Mouse (Mus musculus) liver, embryonic 14.5 days (tissue): ENCODE results near the gene Insc. TPM values are rescaled to one million over a fixed set of nuclear protein-coding genes. Genes with fewer than 3 reads are reported as not detected.
"Not testable (repeated sequence)": the region's sequence is repeated elsewhere in the genome, so short reads cannot be mapped to it uniquely, and the experiment has no call there.

Source experiments
- ATAC-seq: fragments of 200-750 bp; cut with Nextera tagmentation; 2 replicates; pipeline ENCODE4 v1.8.0; 2017; ENCODE audit warnings: moderate number of reproducible peaks, mild to moderate bottlenecking, moderate library complexity; ENCODE audit not compliant: insufficient read depth
- DNase-seq, 3 experiments: peaks; one replicate each; pipeline ENCODE4 v3.0.0-alpha.2; 2012 to 2013; ENCODE audit warnings: low read depth in 3 of 3, low spot score in 3 of 3
- H3K27ac ChIP-seq: fragments of 300-500 bp; sonication (generic); 2 replicates; pipeline ENCODE4 v1.5.1; 2014; ENCODE audit warnings: moderate library complexity, mild to moderate bottlenecking, control low read depth, inconsistent platforms
- H3K27me3 ChIP-seq: fragments of 300-500 bp; sonication (generic); 2 replicates; pipeline ENCODE4 v1.6.1; 2014; ENCODE audit warnings: mild to moderate bottlenecking, low read length, moderate library complexity; ENCODE audit not compliant: control insufficient read depth, insufficient read depth
- H3K36me3 ChIP-seq: fragments of 300-500 bp; sonication (generic); replicated peaks from 2 replicates; pipeline ENCODE4 v1.6.1; 2014; ENCODE audit warnings: low read depth; ENCODE audit not compliant: control insufficient read depth, insufficient read depth
- H3K4me1 ChIP-seq, 2 experiments: fragments of 200-500 bp in 1 of 2; fragments of 300-500 bp in 1 of 2; sonication (generic) in 1 of 2; replicated peaks; 2 replicates each; pipeline ENCODE4 v1.6.1; 2012 to 2014; ENCODE audit warnings: antibody characterized with exemption in 1 of 2, inconsistent platforms in 1 of 2, low read length in 1 of 2; ENCODE audit not compliant: control insufficient read depth in 2 of 2, insufficient read depth in 2 of 2
- H3K4me2 ChIP-seq: fragments of 300-500 bp; sonication (generic); 2 replicates; pipeline ENCODE4 v1.6.1; 2014; ENCODE audit warnings: low read depth, mild to moderate bottlenecking, control low read depth, moderate library complexity
- H3K4me3 ChIP-seq, 2 experiments: fragments of 200-500 bp in 1 of 2; fragments of 300-500 bp in 1 of 2; sonication (generic) in 1 of 2; 2 replicates each; pipeline ENCODE4 v1.5.1; 2012 to 2014; ENCODE audit warnings: low read depth in 2 of 2, low read length in 2 of 2, mild to moderate bottlenecking in 2 of 2, control low read depth in 1 of 2, inconsistent platforms in 1 of 2, moderate library complexity in 1 of 2; ENCODE audit not compliant: insufficient read depth in 1 of 2
- H3K9ac ChIP-seq: fragments of 300-500 bp; sonication (generic); replicated peaks from 2 replicates; pipeline ENCODE4 v1.6.1; 2014; ENCODE audit warnings: mild to moderate bottlenecking, control low read depth, moderate library complexity
- H3K9me3 ChIP-seq: fragments of 300-500 bp; sonication (generic); 2 replicates; pipeline ENCODE4 v1.6.1; 2016; ENCODE audit warnings: low read length, mixed read lengths; ENCODE audit not compliant: control insufficient read depth
- CTCF ChIP-seq: IDR thresholded peaks from 2 replicates; pipeline ENCODE4 v1.5.1; 2016; ENCODE audit warnings: antibody characterized with exemption, low read depth, control low read depth
- EP300 ChIP-seq: IDR thresholded peaks from 2 replicates; pipeline ENCODE4 v1.6.1; 2016; ENCODE audit warnings: antibody characterized with exemption, low read depth
- WGBS: fragments of 180-500 bp; shearing (Covaris S2); extraction: QIAGEN DNeasy Blood & Tissue Kit; methylation state at CpG from one replicate; pipeline ENCODE4 v1.1.7; 2014; ENCODE audit not compliant: insufficient replicate concordance; 5-methylcytosine and 5-hydroxymethylcytosine counted together
- polyA plus RNA-seq, 2 experiments: library from polyadenylated mRNA; depleted of rRNA in 1 of 2; stranded (reverse) in 1 of 2; unstranded in 1 of 2; fragments of >200 nt; fragmentation: Nextera tagmentation in 1 of 2; extraction: Ambion mirVana in 1 of 2; gene quantifications; 2 replicates each; pipeline versions ENCODE4 v1.2.1 to v1.2.3; 2012 to 2014

Insc gene
- polyA plus RNA-seq, 2 experiments = 10.9 to 12.8 TPM

- H3K27ac ChIP-seq, ATAC-seq, DNase-seq, H3K9ac ChIP-seq, H3K9me3 ChIP-seq, H3K4me2 ChIP-seq, H3K36me3 ChIP-seq, H3K4me1 ChIP-seq, H3K27me3 ChIP-seq, H3K4me3 ChIP-seq: not testable (repeated sequence)
- 26% methylated on average over 4 of the region's 4 CpGs for WGBS
- peak; percentile 34; the same call in 1 of the 2 replicates for TF ChIP-seq CTCF
Observed at GRCm38 (mm10) chr7:114731700-114732099, 11.8 kb upstream of the Insc start.

- Histone ChIP-seq H3K4me3 (no peak overlapping the region), H3K27me3 (no peaks in the 10 kb centered on the region), H3K4me2 (no peak overlapping the region), H3K4me1 (no peaks in the 10 kb centered on the region), H3K9ac (no peak overlapping the region), H3K27ac (no peak overlapping the region), H3K9me3 (no peaks in the 10 kb centered on the region), H3K36me3 (no peaks in the 10 kb centered on the region)
- TF ChIP-seq EP300 (no peak), CTCF (no peak)
- 54% methylated on average over 5 of the region's 5 CpGs for WGBS
- DNase-seq (no peak), ATAC-seq (no peak)
Observed at GRCm38 (mm10) chr7:114736256-114736655, 7.2 kb upstream of the Insc start.

GRCm38 (mm10) chr7:114738166-114738565 is 5.3 kb upstream of the Insc start:
- Histone ChIP-seq H3K9ac (no peak overlapping the region), H3K27ac (no peak overlapping the region), H3K4me1 (no peaks in the 10 kb centered on the region), H3K36me3 (no peaks in the 10 kb centered on the region), H3K9me3 (no peaks in the 10 kb centered on the region), H3K4me2 (no peak overlapping the region), H3K4me3 (no peak overlapping the region), H3K27me3 (no peaks in the 10 kb centered on the region)
- DNase-seq (no peak), ATAC-seq (no peak)
- TF ChIP-seq CTCF (no peak), EP300 (no peak)

DNA sequence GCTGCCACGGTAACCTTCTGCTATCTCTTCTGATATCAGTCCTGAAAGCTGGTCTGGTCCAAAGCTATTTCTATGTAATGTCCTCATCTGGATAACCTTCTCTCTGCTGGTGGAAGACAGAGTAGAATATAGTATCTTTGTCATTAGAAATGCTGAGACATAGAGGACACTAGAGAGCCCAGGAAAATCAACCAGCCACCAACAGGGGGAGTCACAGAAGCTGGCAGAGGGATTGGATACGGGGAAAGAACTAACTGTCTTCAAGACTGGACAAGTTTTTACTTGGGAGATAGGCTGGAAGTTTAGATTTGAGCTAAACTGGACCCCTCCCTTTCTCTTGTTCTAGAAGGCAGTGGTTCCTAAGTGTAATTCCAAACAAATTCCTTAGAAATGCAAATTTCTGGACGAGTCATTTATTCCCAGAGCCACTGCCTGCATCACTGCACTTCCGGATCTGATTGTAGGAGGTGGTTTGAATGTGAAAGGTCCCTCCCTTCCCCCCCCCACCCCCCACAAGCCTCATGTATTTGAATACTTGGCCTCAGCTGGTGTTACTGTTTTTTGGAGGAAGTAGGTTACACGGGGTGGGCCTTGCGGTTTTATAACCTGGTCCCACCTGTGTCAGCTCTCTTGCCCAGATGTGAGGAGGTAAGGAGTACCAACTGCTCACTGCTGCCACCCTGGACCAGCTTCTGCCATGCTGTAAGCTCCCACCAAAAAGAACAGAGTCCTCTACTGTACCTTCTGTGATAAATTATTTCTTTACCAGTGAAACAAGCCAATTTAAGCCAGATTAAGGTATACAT is 2.9 kb upstream of the Insc start:
- Histone ChIP-seq H3K4me2 (no peak overlapping the region), H3K9ac (no peak overlapping the region), H3K4me1 (no peaks in the 10 kb centered on the region), H3K27me3 (no peaks in the 10 kb centered on the region), H3K4me3 (no peak overlapping the region), H3K36me3 (no peaks in the 10 kb centered on the region), H3K27ac (no peak overlapping the region), H3K9me3 (no peaks in the 10 kb centered on the region)
- ATAC-seq = no peak
- no peak; the same call in 1 of the 2 replicates for TF ChIP-seq CTCF
- no peak for TF ChIP-seq EP300
- DNase-seq = no peak
- WGBS = 38% methylated on average over 6 of the region's 6 CpGs

- H3K27ac ChIP-seq = no peak overlapping the region
- H3K27me3 ChIP-seq = no peaks in the 10 kb centered on the region
- no peaks in the 10 kb centered on the region for H3K4me1 ChIP-seq
- no peak overlapping the region for H3K9ac ChIP-seq
- DNase-seq = no peak
- no peak overlapping the region for H3K4me2 ChIP-seq
- H3K9me3 ChIP-seq = no peaks in the 10 kb centered on the region
- H3K4me3 ChIP-seq = no peak overlapping the region
- 41% methylated on average over 3 of the region's 3 CpGs for WGBS
- no peak for ATAC-seq
- no peak for TF ChIP-seq EP300
- TF ChIP-seq CTCF = no peak
- H3K36me3 ChIP-seq = no peaks in the 10 kb centered on the region
Observed at GRCm38 (mm10) chr7:114744639-114745245, 1.2 kb downstream of the Insc start.
